Mouse (Mus musculus) brain, embryonic 14.5 days (tissue): ENCODE measurements around the gene Agbl3.

Experiments
- CTCF ChIP-seq: fragments of 200-500 bp; IDR thresholded peaks from 2 replicates; pipeline ENCODE4 v1.5.1; 2012; ENCODE audit warnings: inconsistent platforms, mild to moderate bottlenecking, moderate library complexity, borderline replicate concordance; ENCODE audit not compliant: insufficient read depth, insufficient read length; ENCODE audit errors: extremely low read depth
- POLR2A ChIP-seq: fragments of 200-500 bp; IDR thresholded peaks from 2 replicates; pipeline ENCODE4 v1.6.1; 2012; ENCODE audit warnings: mild to moderate bottlenecking, inconsistent platforms, borderline replicate concordance; ENCODE audit not compliant: poor library complexity, insufficient read depth, insufficient read length, severe bottlenecking; ENCODE audit errors: extremely low read depth

DNA sequence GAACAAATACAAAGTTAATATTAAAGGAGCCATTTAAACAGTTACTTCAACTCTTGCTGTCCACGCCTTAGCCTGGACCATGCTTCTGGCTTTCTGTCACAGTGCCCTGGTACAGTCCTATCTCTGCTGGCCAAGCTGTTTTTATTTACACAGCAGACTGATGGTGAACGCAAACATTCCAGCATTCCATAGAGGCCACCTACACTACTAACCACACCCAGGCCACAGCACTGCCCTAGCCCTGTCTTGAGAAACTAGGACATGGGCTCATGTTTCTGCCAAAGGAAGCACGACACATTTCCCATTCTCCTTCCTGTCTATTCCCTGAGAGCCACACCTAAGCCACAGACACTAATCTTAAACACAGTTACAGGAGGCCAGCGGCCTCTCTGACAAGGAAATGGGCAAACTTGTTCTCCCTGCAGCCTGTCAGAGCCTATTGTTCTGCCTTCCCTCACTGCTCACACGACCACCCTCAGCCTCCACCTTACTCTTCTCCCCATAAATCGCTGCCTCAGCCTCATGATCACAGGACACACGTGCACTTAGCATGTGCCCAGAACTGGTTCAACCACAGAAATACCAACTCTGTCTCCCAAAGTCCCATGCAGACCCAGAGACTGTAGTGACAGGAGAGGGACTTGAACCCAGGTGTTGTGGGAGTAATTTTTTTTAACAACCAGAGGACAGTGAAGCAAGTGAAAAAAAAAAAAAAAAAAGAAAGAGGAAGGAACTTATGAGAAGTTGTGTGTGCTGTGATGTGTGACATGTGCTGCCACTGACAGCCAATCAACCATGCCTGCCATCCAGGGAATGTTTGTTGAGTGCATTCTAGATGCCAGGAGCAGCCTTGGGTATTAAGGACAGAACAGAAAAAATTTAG is 85.7 kb downstream of the Agbl3 start:
- TF ChIP-seq POLR2A (no peak), CTCF (no peak)
